Mouse (Mus musculus) embryonic facial prominence, embryonic 11.5 days (tissue): ENCODE results near the gene Fbrsl1. TPM values are rescaled to one million over a fixed set of nuclear protein-coding genes. Genes with fewer than 3 reads are reported as not detected.

Experiments used
- ATAC-seq: fragments of 200-750 bp; cut with Nextera tagmentation; replicated peaks from 2 replicates; pipeline ENCODE4 v1.8.0; 2017; ENCODE audit warnings: low read depth; ENCODE audit not compliant: insufficient number of reproducible peaks, low FRiP score, low TSS enrichment
- DNase-seq: peaks from one replicate; pipeline ENCODE4 v3.0.0-alpha.2; 2015; ENCODE audit warnings: low spot score
- H3K27ac ChIP-seq: fragments of 300-500 bp; sonication (generic); replicated peaks from 2 replicates; pipeline ENCODE4 v1.5.1; 2014; ENCODE audit warnings: mild to moderate bottlenecking, low read depth, low read length, control low read depth
- H3K27me3 ChIP-seq: fragments of 300-500 bp; sonication (generic); 2 replicates; pipeline ENCODE4 v1.6.1; 2014; ENCODE audit warnings: mild to moderate bottlenecking, low read length, moderate library complexity, mixed read lengths; ENCODE audit not compliant: control insufficient read depth, insufficient read depth
- H3K36me3 ChIP-seq: fragments of 300-500 bp; sonication (generic); replicated peaks from 2 replicates; pipeline ENCODE4 v1.6.1; 2014; ENCODE audit warnings: low read depth, mild to moderate bottlenecking, low read length, moderate library complexity, mixed read lengths; ENCODE audit not compliant: control insufficient read depth, insufficient read depth
- H3K4me1 ChIP-seq: fragments of 300-500 bp; sonication (generic); 2 replicates; pipeline ENCODE4 v1.6.1; 2014; ENCODE audit warnings: low read length, mixed read lengths; ENCODE audit not compliant: control insufficient read depth, insufficient read depth
- H3K4me2 ChIP-seq: fragments of 300-500 bp; sonication (generic); 2 replicates; pipeline ENCODE4 v1.6.1; 2014; ENCODE audit warnings: low read depth, mild to moderate bottlenecking, control low read depth, low read length, moderate library complexity
- H3K4me3 ChIP-seq: fragments of 300-500 bp; sonication (generic); 2 replicates; pipeline ENCODE4 v1.5.1; 2014; ENCODE audit warnings: low read depth, low read length, control low read depth
- H3K9ac ChIP-seq: fragments of 300-500 bp; sonication (generic); replicated peaks from 2 replicates; pipeline ENCODE4 v1.6.1; 2014; ENCODE audit warnings: mild to moderate bottlenecking, control low read depth, low read length
- H3K9me3 ChIP-seq: fragments of 300-500 bp; sonication (generic); replicated peaks from 2 replicates; pipeline ENCODE4 v1.6.1; 2016; ENCODE audit warnings: mild to moderate bottlenecking, low read length, inconsistent platforms, mixed read lengths; ENCODE audit not compliant: control insufficient read depth
- WGBS: fragments of 180-500 bp; shearing (Covaris S2); extraction: QIAGEN DNeasy Blood & Tissue Kit; methylation state at CpG from one replicate; pipeline ENCODE4 v1.1.7; 2014; 5-methylcytosine and 5-hydroxymethylcytosine counted together
- polyA plus RNA-seq: library from polyadenylated mRNA; unstranded; fragments of >200 nt; fragmentation: Nextera tagmentation; extraction: Ambion mirVana; gene quantifications from 2 replicates; pipeline ENCODE4 v1.2.1, GENCODE M21; 2014

The Fbrsl1 gene
- polyA plus RNA-seq, 1 experiment from 2014 or later = 14.5 TPM

GRCm38 (mm10) chr5:110416825-110417401 is 31.4 kb downstream of the Fbrsl1 start:
- H3K4me1 ChIP-seq = no peaks in the 10 kb centered on the region; the same call in 1 of the 2 replicates
- no peak overlapping the region for H3K4me3 ChIP-seq
- 14% methylated on average over 7 of the region's 7 CpGs for WGBS
- no peak overlapping the region for H3K9ac ChIP-seq
- H3K36me3 ChIP-seq = no peaks in the 10 kb centered on the region; the same call in 1 of the 2 replicates
- ATAC-seq (peak; percentile 75), DNase-seq (peak; percentile 60)
- no peaks in the 10 kb centered on the region for H3K27me3 ChIP-seq
- no peaks in the 10 kb centered on the region for H3K9me3 ChIP-seq
- no peak overlapping the region for H3K27ac ChIP-seq
- no peak overlapping the region for H3K4me2 ChIP-seq

GRCm38 (mm10) chr5:110415806-110416700 is 32.2 kb downstream of the Fbrsl1 start:
- Histone ChIP-seq H3K36me3 (no peaks in the 10 kb centered on the region; the same call in 1 of the 2 replicates), H3K27ac (0 out of 2 replicates have a peak overlapping the region, but pooled peaks have one; percentile 16), H3K4me2 (no peak overlapping the region), H3K9me3 (no peaks in the 10 kb centered on the region), H3K27me3 (no peaks in the 10 kb centered on the region), H3K4me3 (no peak overlapping the region), H3K4me1 (no peaks in the 10 kb centered on the region; the same call in 1 of the 2 replicates), H3K9ac (no peak overlapping the region)
- 36% methylated on average over 13 of the region's 13 CpGs for WGBS
- ATAC-seq = peak; percentile 17; the same call in 1 of the 2 replicates
- DNase-seq = no peak

GRCm38 (mm10) chr5:110415022-110415421 is 33.3 kb downstream of the Fbrsl1 start:
- Histone ChIP-seq H3K4me1 (no peaks in the 10 kb centered on the region; the same call in 1 of the 2 replicates), H3K9me3 (no peaks in the 10 kb centered on the region), H3K27me3 (no peaks in the 10 kb centered on the region), H3K4me2 (no peak overlapping the region), H3K36me3 (no peaks in the 10 kb centered on the region; the same call in 1 of the 2 replicates), H3K27ac (no peak overlapping the region), H3K4me3 (no peak overlapping the region), H3K9ac (no peak overlapping the region)
- ATAC-seq (no peak), DNase-seq (no peak)
- WGBS = 84% methylated on average over 5 of the region's 5 CpGs

GRCm38 (mm10) chr5:110413018-110413417 is 35.3 kb downstream of the Fbrsl1 start:
- Histone ChIP-seq H3K4me3 (no peak overlapping the region), H3K9ac (no peak overlapping the region), H3K4me2 (no peak overlapping the region), H3K4me1 (no peaks in the 10 kb centered on the region; the same call in 1 of the 2 replicates), H3K36me3 (no peaks in the 10 kb centered on the region; the same call in 1 of the 2 replicates), H3K27me3 (no peaks in the 10 kb centered on the region), H3K9me3 (no peaks in the 10 kb centered on the region), H3K27ac (no peak overlapping the region)
- WGBS = 94% methylated on average over 14 of the region's 14 CpGs
- no peak for DNase-seq
- ATAC-seq = no peak

- Histone ChIP-seq H3K9me3 (no peaks in the 10 kb centered on the region), H3K27ac (no peak overlapping the region), H3K4me3 (no peak overlapping the region), H3K4me1 (no peaks in the 10 kb centered on the region; the same call in 1 of the 2 replicates), H3K27me3 (no peaks in the 10 kb centered on the region), H3K4me2 (no peak overlapping the region), H3K36me3 (no peaks in the 10 kb centered on the region; the same call in 1 of the 2 replicates), H3K9ac (no peak overlapping the region)
- DNase-seq (no peak), ATAC-seq (no peak)
- WGBS = 73% methylated on average over 5 of the region's 5 CpGs
Observed at GRCm38 (mm10) chr5:110410386-110410785, 37.9 kb downstream of the Fbrsl1 start.

GRCm38 (mm10) chr5:110408967-110409366 is 39.3 kb downstream of the Fbrsl1 start:
- H3K9ac ChIP-seq = no peak overlapping the region
- no peak overlapping the region for H3K27ac ChIP-seq
- ATAC-seq (no peak), DNase-seq (no peak)
- H3K4me3 ChIP-seq = no peak overlapping the region
- no peak overlapping the region for H3K4me2 ChIP-seq
- WGBS = 97% methylated on average over 2 of the region's 2 CpGs
- H3K4me1 ChIP-seq = no peaks in the 10 kb centered on the region
- no peaks in the 10 kb centered on the region for H3K27me3 ChIP-seq
- H3K36me3 ChIP-seq = no peaks in the 10 kb centered on the region
- no peaks in the 10 kb centered on the region for H3K9me3 ChIP-seq

GRCm38 (mm10) chr5:110406065-110406714 is 42.1 kb downstream of the Fbrsl1 start:
- ATAC-seq (no peak), DNase-seq (no peak)
- no peak overlapping the region for H3K27ac ChIP-seq
- H3K27me3 ChIP-seq = no peaks in the 10 kb centered on the region
- H3K4me2 ChIP-seq = no peak overlapping the region
- H3K9me3 ChIP-seq = no peaks in the 10 kb centered on the region
- H3K4me3 ChIP-seq = no peak overlapping the region
- H3K4me1 ChIP-seq = no peaks in the 10 kb centered on the region
- H3K9ac ChIP-seq = no peak overlapping the region
- H3K36me3 ChIP-seq = no peaks in the 10 kb centered on the region
- 70% methylated on average over 8 of the region's 8 CpGs for WGBS
